Mouse (Mus musculus) MEL (cell line): ENCODE data around the gene Rac2. TPM values are rescaled to one million over a fixed set of nuclear protein-coding genes. Genes with fewer than 3 reads are reported as not detected.

Experiments
- DNase-seq: peaks from one replicate; pipeline ENCODE4 v3.0.0; 2011; ENCODE audit warnings: low read depth, low spot score
- H3K27ac ChIP-seq: 2 replicates; pipeline ENCODE4 v1.5.1; 2012; ENCODE audit warnings: low read depth, mild to moderate bottlenecking, control low read depth, low read length, moderate library complexity; ENCODE audit not compliant: control insufficient read depth
- H3K27me3 ChIP-seq, 2 experiments: fragments of 150-350 bp in 1 of 2; sonication (generic) in 1 of 2; 2 replicates each; pipeline ENCODE4 v1.6.1; 2012; ENCODE audit warnings: low read length in 2 of 2, mild to moderate bottlenecking in 2 of 2, improper control_type of control experiment in 1 of 2, moderate library complexity in 1 of 2; ENCODE audit not compliant: insufficient read depth in 2 of 2, control insufficient read depth in 1 of 2
- H3K36me3 ChIP-seq, 2 experiments: 2 replicates each; pipeline ENCODE4 v1.6.1; 2012 to 2014; ENCODE audit warnings: low read length in 2 of 2, improper control_type of control experiment in 1 of 2, inconsistent platforms in 1 of 2, mild to moderate bottlenecking in 1 of 2; ENCODE audit not compliant: insufficient read depth in 2 of 2, control insufficient read depth in 1 of 2
- H3K4me1 ChIP-seq, 2 experiments: fragments of 150-350 bp in 1 of 2; sonication (generic) in 1 of 2; 2 replicates each; pipeline ENCODE4 v1.6.1; 2012; ENCODE audit warnings: low read length in 2 of 2, improper control_type of control experiment in 1 of 2, mild to moderate bottlenecking in 1 of 2; ENCODE audit not compliant: insufficient read depth in 2 of 2, control insufficient read depth in 1 of 2
- H3K4me3 ChIP-seq, 2 experiments: fragments of 150-350 bp in 1 of 2; sonication (generic) in 1 of 2; 2 replicates each; pipeline ENCODE4 v1.5.1; 2012; ENCODE audit warnings: low read depth in 2 of 2, low read length in 2 of 2, mild to moderate bottlenecking in 2 of 2, moderate library complexity in 2 of 2, control low read depth in 1 of 2, improper control_type of control experiment in 1 of 2; ENCODE audit not compliant: control insufficient read depth in 1 of 2, insufficient read depth in 1 of 2
- H3K79me2 ChIP-seq: 2 replicates; pipeline ENCODE4 v1.6.1; 2012; ENCODE audit warnings: mild to moderate bottlenecking, low read length, moderate library complexity; ENCODE audit not compliant: control insufficient read depth, poor library complexity, insufficient read depth
- H3K9ac ChIP-seq: 2 replicates; pipeline ENCODE4 v1.6.1; 2012; ENCODE audit warnings: low read depth, mild to moderate bottlenecking, control low read depth, low read length, moderate library complexity; ENCODE audit not compliant: control insufficient read depth, poor library complexity, severe bottlenecking
- H3K9me3 ChIP-seq: fragments of 150-350 bp; sonication (generic); replicated peaks from 2 replicates; pipeline ENCODE4 v1.6.1; 2012; ENCODE audit warnings: mild to moderate bottlenecking, low read length, improper control_type of control experiment, moderate library complexity; ENCODE audit not compliant: insufficient read depth
- BHLHE40 ChIP-seq: IDR thresholded peaks from 2 replicates; pipeline ENCODE4 v1.6.1; 2012; ENCODE audit warnings: low read depth, mild to moderate bottlenecking, inconsistent platforms, low read length, improper control_type of control experiment, borderline replicate concordance
- CHD1 ChIP-seq: IDR thresholded peaks from 2 replicates; pipeline ENCODE4 v1.6.1; 2012; ENCODE audit warnings: low read depth, mild to moderate bottlenecking, inconsistent platforms, low read length, improper control_type of control experiment
- CHD2 ChIP-seq: IDR thresholded peaks from 2 replicates; pipeline ENCODE4 v1.6.1; 2011; ENCODE audit warnings: low read length, improper control_type of control experiment
- CTCF ChIP-seq, 3 experiments: IDR thresholded peaks in 2 of 3; conservative IDR thresholded peaks in 1 of 3; 2 replicates each; pipeline ENCODE4 v1.5.1; 2011 to 2012; ENCODE audit warnings: low read length in 3 of 3, low read depth in 2 of 3, mild to moderate bottlenecking in 2 of 3, improper control_type of control experiment in 1 of 3, inconsistent platforms in 1 of 3, mixed read lengths in 1 of 3, moderate library complexity in 1 of 3; ENCODE audit not compliant: control insufficient read depth in 1 of 3, insufficient read depth in 1 of 3, poor library complexity in 1 of 3, severe bottlenecking in 1 of 3
- E2F4 ChIP-seq: IDR thresholded peaks from 2 replicates; pipeline ENCODE4 v1.6.1; 2011; ENCODE audit warnings: low read depth, low read length, improper control_type of control experiment, borderline replicate concordance
- ELF1 ChIP-seq: IDR thresholded peaks from 2 replicates; pipeline ENCODE4 v1.6.1; 2014; ENCODE audit warnings: low read depth, mild to moderate bottlenecking, inconsistent platforms, low read length, improper control_type of control experiment, moderate library complexity
- EP300 ChIP-seq, 2 experiments: IDR thresholded peaks; 2 replicates each; pipeline ENCODE4 v1.6.1; 2011; ENCODE audit warnings: improper control_type of control experiment in 2 of 2, low read length in 2 of 2, low read depth in 1 of 2, mild to moderate bottlenecking in 1 of 2
- ETS1 ChIP-seq: IDR thresholded peaks from 2 replicates; pipeline ENCODE4 v1.6.1; 2012; ENCODE audit warnings: low read depth, mild to moderate bottlenecking, inconsistent platforms, low read length, improper control_type of control experiment, moderate library complexity
- GABPA ChIP-seq: IDR thresholded peaks from 2 replicates; pipeline ENCODE4 v1.6.1; 2012; ENCODE audit warnings: low read depth, mild to moderate bottlenecking, inconsistent platforms, low read length, improper control_type of control experiment, moderate library complexity
- GATA1 ChIP-seq: IDR thresholded peaks from 2 replicates; pipeline ENCODE4 v1.6.1; 2011; ENCODE audit warnings: low read depth, low read length, improper control_type of control experiment
- JUND ChIP-seq: IDR thresholded peaks from 2 replicates; pipeline ENCODE4 v1.6.1; 2011; ENCODE audit warnings: low read depth, mild to moderate bottlenecking, improper control_type of control experiment, low read length
- KAT2A ChIP-seq: conservative IDR thresholded peaks from 2 replicates; pipeline ENCODE4 v1.6.1; 2012; ENCODE audit warnings: low read depth, low read length, improper control_type of control experiment, inconsistent platforms
- MAX ChIP-seq: IDR thresholded peaks from 2 replicates; pipeline ENCODE4 v1.6.1; 2011; ENCODE audit warnings: low read length, improper control_type of control experiment
- MAZ ChIP-seq: IDR thresholded peaks from 2 replicates; pipeline ENCODE4 v1.6.1; 2012; ENCODE audit warnings: low read depth, mild to moderate bottlenecking, inconsistent platforms, low read length, improper control_type of control experiment
- MEF2A ChIP-seq: IDR thresholded peaks from 2 replicates; pipeline ENCODE4 v1.6.1; 2014; ENCODE audit warnings: low read depth, mild to moderate bottlenecking, inconsistent platforms, low read length, improper control_type of control experiment; ENCODE audit not compliant: poor library complexity, insufficient replicate concordance, severe bottlenecking; ENCODE audit errors: extremely low read depth
- MXI1 ChIP-seq: IDR thresholded peaks from 2 replicates; pipeline ENCODE4 v1.6.1; 2011; ENCODE audit warnings: mild to moderate bottlenecking, low read depth, low read length, improper control_type of control experiment
- MYC ChIP-seq: IDR thresholded peaks from 2 replicates; pipeline ENCODE4 v1.6.1; 2011; ENCODE audit warnings: low read depth, mild to moderate bottlenecking, low read length, improper control_type of control experiment, moderate library complexity
- NELFE ChIP-seq: IDR thresholded peaks from 2 replicates; pipeline ENCODE4 v1.6.1; 2011; ENCODE audit warnings: low read depth, low read length, improper control_type of control experiment
- NRF1 ChIP-seq: IDR thresholded peaks from 2 replicates; pipeline ENCODE4 v1.6.1; 2014; ENCODE audit warnings: low read depth, mild to moderate bottlenecking, inconsistent platforms, low read length, improper control_type of control experiment, moderate library complexity; ENCODE audit not compliant: poor library complexity, insufficient read depth, severe bottlenecking
- POLR2A ChIP-seq, 2 experiments: IDR thresholded peaks; 2 replicates each; pipeline ENCODE4 v1.6.1; 2011 to 2012; ENCODE audit warnings: low read length in 2 of 2, mild to moderate bottlenecking in 2 of 2, control low read depth in 1 of 2, improper control_type of control experiment in 1 of 2, low read depth in 1 of 2, moderate library complexity in 1 of 2; ENCODE audit not compliant: control insufficient read depth in 1 of 2, insufficient read depth in 1 of 2, poor library complexity in 1 of 2
- POLR2AphosphoS2 ChIP-seq: IDR thresholded peaks from 2 replicates; pipeline ENCODE4 v1.6.1; 2011; ENCODE audit warnings: low read length, improper control_type of control experiment
- POLR2AphosphoS5 ChIP-seq: IDR thresholded peaks from 2 replicates; pipeline ENCODE4 v1.6.1; 2012; ENCODE audit warnings: low read depth, borderline replicate concordance, mild to moderate bottlenecking, inconsistent platforms, low read length, moderate library complexity, mixed read lengths
- RAD21 ChIP-seq: IDR thresholded peaks from 2 replicates; pipeline ENCODE4 v1.6.1; 2011; ENCODE audit warnings: mild to moderate bottlenecking, low read depth, low read length, improper control_type of control experiment
- RCOR1 ChIP-seq: IDR thresholded peaks from 2 replicates; pipeline ENCODE4 v1.6.1; 2012; ENCODE audit warnings: low read depth, mild to moderate bottlenecking, inconsistent platforms, low read length, improper control_type of control experiment
- SIN3A ChIP-seq: IDR thresholded peaks from 2 replicates; pipeline ENCODE4 v1.6.1; 2012; ENCODE audit warnings: low read length, improper control_type of control experiment, inconsistent platforms
- TAL1 ChIP-seq: IDR thresholded peaks from 2 replicates; pipeline ENCODE4 v1.6.1; 2012; ENCODE audit warnings: mild to moderate bottlenecking, inconsistent platforms, low read length, moderate library complexity, mixed read lengths
- TCF12 ChIP-seq: IDR thresholded peaks from 2 replicates; pipeline ENCODE4 v1.6.1; 2014; ENCODE audit warnings: low read depth, mild to moderate bottlenecking, inconsistent platforms, low read length, improper control_type of control experiment, moderate library complexity
- UBTF ChIP-seq: IDR thresholded peaks from 2 replicates; pipeline ENCODE4 v1.6.1; 2012; ENCODE audit warnings: low read depth, mild to moderate bottlenecking, inconsistent platforms, low read length, improper control_type of control experiment, moderate library complexity, borderline replicate concordance; ENCODE audit not compliant: insufficient read depth
- ZKSCAN1 ChIP-seq: IDR thresholded peaks from 2 replicates; pipeline ENCODE4 v1.6.1; 2012; ENCODE audit warnings: low read depth, mild to moderate bottlenecking, inconsistent platforms, low read length, improper control_type of control experiment, moderate library complexity
- ZMIZ1 ChIP-seq: IDR thresholded peaks from 2 replicates; pipeline ENCODE4 v1.6.1; 2012; ENCODE audit warnings: low read depth, mild to moderate bottlenecking, inconsistent platforms, low read length, improper control_type of control experiment, moderate library complexity
- polyA plus RNA-seq, 2 experiments: library from polyadenylated mRNA; stranded (reverse) in 1 of 2; unstranded in 1 of 2; fragments of >175 nt in 1 of 2; fragments of >200 nt in 1 of 2; gene quantifications; 2 replicates each; pipeline versions ENCODE4 v1.2.1 to v1.2.4; 2012; ENCODE audit warnings: low replicate concordance in 2 of 2, low read depth in 1 of 2; ENCODE audit not compliant: insufficient read length in 2 of 2, insufficient read depth in 1 of 2, missing spikeins in 1 of 2
- total RNA-seq: library from RNA; depleted of rRNA; stranded (reverse); fragments of 300-350 nt; gene quantifications from 2 replicates; pipeline ENCODE4 v1.2.3, GENCODE M21; 2012

Rac2 gene
- total and polyA plus RNA-seq, 3 experiments, result 257 to 881 (median 772) TPM

- Histone ChIP-seq H3K36me3 (no peaks in the 10 kb centered on the region), H3K9me3 (no peaks in the 10 kb centered on the region), H3K27me3 (no peaks in the 10 kb centered on the region), H3K4me3 (no peak overlapping the region), H3K4me1 (no peaks in the 10 kb centered on the region; a peak in 1 of 4 replicates), H3K79me2 (no peaks in the 10 kb centered on the region), H3K9ac (no peak overlapping the region), H3K27ac (no peak overlapping the region)
- DNase-seq, result no peak
- TF ChIP-seq NRF1 (no peak), POLR2AphosphoS2 (no peak), GATA1 (no peak), MXI1 (no peak), SIN3A (no peak), UBTF (no peak), MYC (no peak), KAT2A (no peak), ELF1 (no peak), MEF2A (no peak), CTCF (IDR thresholded peaks at IDR 0.05 in 2 of 3, conservative IDR thresholded peaks at IDR 0.05 in 1 of 3; ENCODE audit: control insufficient read depth in 1 of 3, insufficient read depth in 1 of 3, low read depth in 2 of 3, low read length in 3 of 3, poor library complexity in 1 of 3, severe bottlenecking in 1 of 3) (no peak), ZKSCAN1 (no peak), TAL1 (no peak), MAZ (no peak), EP300 (IDR thresholded peaks at IDR 0.05; ENCODE audit: low read depth in 1 of 2, low read length in 2 of 2) (no peak), NELFE (no peak), ZMIZ1 (no peak), ETS1 (no peak), RCOR1 (no peak), POLR2AphosphoS5 (no peak)
Observed at GRCm38 (mm10) chr15:78589936-78590335, 17.4 kb upstream of the Rac2 start.

- H3K9ac ChIP-seq, result no peak overlapping the region
- no peak for TF ChIP-seq JUND
- no peak for TF ChIP-seq E2F4
- no peak for TF ChIP-seq ZKSCAN1
- no peak for TF ChIP-seq RCOR1
- no peak for TF ChIP-seq TAL1
- no peak for TF ChIP-seq MXI1
- no peak for TF ChIP-seq POLR2AphosphoS5
- no peak for TF ChIP-seq TCF12
- no peak for TF ChIP-seq RAD21
- TF ChIP-seq CHD1, result no peak
- no peak for TF ChIP-seq KAT2A
- no peak for TF ChIP-seq MAX
- no peak for TF ChIP-seq CHD2
- no peak for TF ChIP-seq GABPA
- TF ChIP-seq POLR2A (IDR thresholded peaks at IDR 0.05; ENCODE audit: control insufficient read depth in 1 of 2, insufficient read depth in 1 of 2, low read depth in 1 of 2, low read length in 2 of 2, poor library complexity in 1 of 2), result no peak
- TF ChIP-seq BHLHE40, result no peak
- TF ChIP-seq, all 39 proteins: peak for 0
- Histone ChIP-seq H3K27ac (no peak overlapping the region), H3K36me3 (no peaks in the 10 kb centered on the region), H3K9me3 (no peaks in the 10 kb centered on the region), H3K79me2 (no peaks in the 10 kb centered on the region), H3K4me1 (no peaks in the 10 kb centered on the region; a peak in 1 of 4 replicates), H3K4me3 (no peak overlapping the region), H3K27me3 (0 out of 4 replicates have a peak, but pooled peaks cover 0 to 2% of the 10 kb centered on the region in 2 experiments)
- no peak for DNase-seq
Observed at GRCm38 (mm10) chr15:78588900-78589299, 16.3 kb upstream of the Rac2 start.
